8 mouse cellular contexts compared by ENCODE assay signal in genomic region chrX:13230615-13231179, GRCm38 (mm10). TPM values are rescaled to one million over a fixed set of nuclear protein-coding genes. Genes with fewer than 3 reads are reported as not detected.
DNase-seq lines count a peak whose midpoint lies in the region; ATAC-seq lines count a peak whose summit lies in the region.

No protein-coding gene starts in this region.

- ATAC-seq in hindbrain, embryonic 14.5 days (ENCODE audit: low FRiP score), result peak; percentile 98

- H3K4me3 ChIP-seq in hindbrain, embryonic 14.5 days (replicated peaks; ENCODE audit: low read length), result peak overlapping the region; percentile 32

- H3K27me3 ChIP-seq in hindbrain, embryonic 14.5 days (ENCODE audit: control insufficient read depth, insufficient read depth, low read length), result peaks cover 14% of the 10 kb centered on the region

- H3K4me1 ChIP-seq in hindbrain, embryonic 14.5 days (replicated peaks; ENCODE audit: control insufficient read depth, insufficient read depth, low read length), result peaks cover 4% of the 10 kb centered on the region

- peak overlapping the region; percentile 91 for H3K27ac ChIP-seq in hindbrain, embryonic 14.5 days

- no peaks in the 10 kb centered on the region for H3K9me3 ChIP-seq in hindbrain, embryonic 14.5 days (ENCODE audit: control insufficient read depth, low read length)

- peak overlapping the region; percentile 56 for H3K4me2 ChIP-seq in hindbrain, embryonic 14.5 days (replicated peaks)

- peak; percentile 94 for DNase-seq in ZHBTc4 (ENCODE audit: low read depth, low spot score)
- DNase-seq in cerebellum, postnatal 25 days, result peak; percentile 74 to 81
- DNase-seq in frontal cortex, postnatal 25 days (ENCODE audit: low spot score in 2 of 2), result peak; percentile 40 to 68
- DNase-seq in hindbrain, embryonic 14.5 days (ENCODE audit: low spot score), result peak; percentile 86
- peak; percentile 76 for DNase-seq in layer of hippocampus, postnatal 36 days
- peak; percentile 93 for DNase-seq in lung, postnatal 25 days (ENCODE audit: low spot score)
- peak; percentile 89 for DNase-seq in right cerebral cortex, adult 18-20 months
- peak; percentile 74 for DNase-seq in urinary bladder, postnatal 14 days (ENCODE audit: low spot score)

- WGBS in hindbrain, embryonic 14.5 days, result 9% methylated on average over 17 of the region's 17 CpGs

- H3K9ac ChIP-seq in hindbrain, embryonic 14.5 days, result peak overlapping the region; percentile 57

- H3K36me3 ChIP-seq in hindbrain, embryonic 14.5 days (replicated peaks; ENCODE audit: control insufficient read depth, insufficient read depth), result no peaks in the 10 kb centered on the region

RNA-seq across cellular contexts. Expression of gene Ddx3x, which starts 50.1 kb away (rescaled TPM):
- polyA plus RNA-seq in hindbrain, embryonic 14.5 days (2014; fragmentation: Nextera tagmentation; extraction: Ambion mirVana), result 113 and 117 TPM in 2 replicates
- 100 to 1,000 TPM; 147 to 183 TPM for total RNA-seq in layer of hippocampus, postnatal 36 days (2021)

Comparison
In these comparisons a context has a peak if more than half of its experiments do, and no peak if none do; other contexts are left out.
1. Peak in every context shown above with its lines: DNase-seq, ATAC-seq, H3K4me3 ChIP-seq and H3K27ac ChIP-seq.